Mouse (Mus musculus) megakaryocyte, embryonic 14.5 days (primary cell): ENCODE measurements at regions not wholly inside any gene's neighbourhood (a gene's known extent, or its start where the extent isn't known, plus 50 kb on each side); places are given as distances from the start of the nearest gene placed in this dataset.

Experiments
- FLI1 ChIP-seq: IDR thresholded peaks from 2 replicates; pipeline ENCODE4 v1.6.1; 2012; ENCODE audit warnings: low read length, inconsistent platforms, mixed read lengths
- GATA1 ChIP-seq: IDR thresholded peaks from 3 replicates; pipeline ENCODE4 v1.6.1; 2012; ENCODE audit warnings: mixed read lengths, low read length, inconsistent platforms, borderline replicate concordance

- TF ChIP-seq GATA1 (no peak), FLI1 (no peak)
Measured at GRCm38 (mm10) chr1:167932088-167932487, 243.1 kb downstream of the Lmx1a start.
